Mouse (Mus musculus): Measurements from ENCODE around the gene Notum.
A peak's percentile ranks its signal among the peaks of the same experiment; 100 is the strongest.

Notum gene

GRCm38 (mm10) chr11:120673594-120674122 is 12.7 kb upstream of the Notum start:
- no peak for DNase-seq

- peak; percentile 91 to 97 for DNase-seq
Observed at GRCm38 (mm10) chr11:120672687-120673593, 12.0 kb upstream of the Notum start, which contains the start of gene Aspscr1. Aspscr1 (plus strand) TSS chr11:120672973.

GRCm38 (mm10) chr11:120666617-120667016 is 5.6 kb upstream of the Notum start:
- no peak for DNase-seq

GRCm38 (mm10) chr11:120665406-120665805 is 4.4 kb upstream of the Notum start:
- DNase-seq, result no peak

- no peak for DNase-seq
Observed at GRCm38 (mm10) chr11:120663714-120664113, 2.7 kb upstream of the Notum start.

- no peak for DNase-seq
Observed at GRCm38 (mm10) chr11:120662759-120663158, 1.8 kb upstream of the Notum start.

- DNase-seq, result peak in 1 of 2 experiments; percentile 22
Observed at GRCm38 (mm10) chr11:120660301-120661075, 487 bp downstream of the Notum start.

- no peak for DNase-seq
Observed at GRCm38 (mm10) chr11:120659509-120660300, 1.3 kb downstream of the Notum start.

- DNase-seq, result peak; percentile 59 to 82
Observed at GRCm38 (mm10) chr11:120658876-120659410, 2.0 kb downstream of the Notum start.

- DNase-seq, result no peak
Observed at GRCm38 (mm10) chr11:120657301-120657700, 3.7 kb downstream of the Notum start.

- no peak for DNase-seq
Observed at GRCm38 (mm10) chr11:120654741-120655140, 6.2 kb downstream of the Notum start.

- DNase-seq, result no peak
Observed at GRCm38 (mm10) chr11:120651872-120652271, 9.1 kb downstream of the Notum start.

GRCm38 (mm10) chr11:120648001-120648476 is 12.9 kb downstream of the Notum start, which contains the start of gene Myadml2:
Myadml2 (minus strand) TSS chr11:120648158.
- peak in 1 of 2 experiments; percentile 46 for DNase-seq

- no peak for DNase-seq
Observed at GRCm38 (mm10) chr11:120647047-120647830, 13.7 kb downstream of the Notum start.

- peak; percentile 81 to 91 for DNase-seq
Observed at GRCm38 (mm10) chr11:120643601-120643987, 17.4 kb downstream of the Notum start, which contains the start of gene Pycr1. Pycr1 (minus strand) TSS chr11:120643769.

- no peak for DNase-seq
Observed at GRCm38 (mm10) chr11:120642939-120643600, 17.9 kb downstream of the Notum start.

- no peak for DNase-seq
Observed at GRCm38 (mm10) chr11:120641869-120642268, 19.1 kb downstream of the Notum start.

GRCm38 (mm10) chr11:120641255-120641654 is 19.7 kb downstream of the Notum start:
- no peak for DNase-seq

GRCm38 (mm10) chr11:120634810-120635209 is 26.2 kb downstream of the Notum start:
- DNase-seq, result no peak
